Mouse (Mus musculus) c-Kit-positive CD71-positive TER-119-positive erythroid progenitor cells, embryonic 14.5 days (primary cell): ENCODE measurements around the gene Cd93.

Experiments
- DNase-seq: peaks from one replicate; pipeline ENCODE4 v3.0.0-alpha.2; 2013; ENCODE audit warnings: low spot score

Gene Cd93

GRCm38 (mm10) chr2:148443249-148443958 is at the start of gene Cd93:
Gene Cd93 (minus strand): TSS chr2:148443563.
- DNase-seq = no peak

GRCm38 (mm10) chr2:148492108-148492507 is 48.7 kb upstream of the Cd93 start:
- DNase-seq = no peak

- no peak for DNase-seq
Measured at GRCm38 (mm10) chr2:148490150-148490549, 46.8 kb upstream of the Cd93 start.

GRCm38 (mm10) chr2:148488885-148489284 is 45.5 kb upstream of the Cd93 start:
- no peak for DNase-seq

- DNase-seq = no peak
Measured at GRCm38 (mm10) chr2:148485576-148485975, 42.2 kb upstream of the Cd93 start.

GRCm38 (mm10) chr2:148480376-148480775 is 37.0 kb upstream of the Cd93 start:
- no peak for DNase-seq

GRCm38 (mm10) chr2:148478141-148478701 is 34.9 kb upstream of the Cd93 start:
- DNase-seq = no peak

- DNase-seq = no peak
Measured at GRCm38 (mm10) chr2:148477346-148477745, 34.0 kb upstream of the Cd93 start.

GRCm38 (mm10) chr2:148476576-148476975 is 33.2 kb upstream of the Cd93 start:
- no peak for DNase-seq

GRCm38 (mm10) chr2:148475879-148476495 is 32.6 kb upstream of the Cd93 start:
- DNase-seq = no peak

GRCm38 (mm10) chr2:148469341-148470238 is 26.2 kb upstream of the Cd93 start:
- DNase-seq = no peak

- DNase-seq = no peak
Measured at GRCm38 (mm10) chr2:148467921-148468440, 24.6 kb upstream of the Cd93 start.

- DNase-seq = no peak
Measured at GRCm38 (mm10) chr2:148455341-148455740, 12.0 kb upstream of the Cd93 start.

GRCm38 (mm10) chr2:148454014-148454542 is 10.7 kb upstream of the Cd93 start:
- DNase-seq = no peak

GRCm38 (mm10) chr2:148453061-148453460 is 9.7 kb upstream of the Cd93 start:
- no peak for DNase-seq

- DNase-seq = no peak
Measured at GRCm38 (mm10) chr2:148451498-148451897, 8.1 kb upstream of the Cd93 start.

GRCm38 (mm10) chr2:148450616-148451015 is 7.3 kb upstream of the Cd93 start:
- no peak for DNase-seq

- no peak for DNase-seq
Measured at GRCm38 (mm10) chr2:148449659-148450058, 6.3 kb upstream of the Cd93 start.

GRCm38 (mm10) chr2:148446446-148446845 is 3.1 kb upstream of the Cd93 start:
- no peak for DNase-seq

- DNase-seq = no peak
Measured at GRCm38 (mm10) chr2:148445616-148446015, 2.3 kb upstream of the Cd93 start.

- no peak for DNase-seq
Measured at GRCm38 (mm10) chr2:148444472-148444871, 1.1 kb upstream of the Cd93 start.

- DNase-seq = no peak
Measured at GRCm38 (mm10) chr2:148442710-148443109, 653 bp downstream of the Cd93 start.
